Mouse (Mus musculus): ENCODE results near the gene Olfr76. TPM values are rescaled to one million over a fixed set of nuclear protein-coding genes. Genes with fewer than 3 reads are reported as not detected.
"Not testable (repeated sequence)": the region's sequence is repeated elsewhere in the genome, so short reads cannot be mapped to it uniquely, and the experiment has no call there.

The Olfr76 gene
- polyA plus RNA-seq, 1 experiment: not detected

- TF ChIP-seq CTCF (IDR thresholded peaks at IDR 0.05; ENCODE audit: borderline replicate concordance, insufficient read depth, low read depth, low read length) (no peak), POLR2A (IDR thresholded peaks at IDR 0.05; ENCODE audit: borderline replicate concordance, insufficient read depth, low read length) (no peak)
- H3K27ac ChIP-seq (ENCODE audit: insufficient read depth, low read length): no peak overlapping the region
- 49% methylated on average over 1 of the region's 1 CpGs for WGBS
- H3K4me3 ChIP-seq (replicated peaks; ENCODE audit: insufficient read depth, low read depth, low read length): no peak overlapping the region
- H3K4me1 ChIP-seq (ENCODE audit: control insufficient read depth, insufficient read depth, low read length): no peaks in the 10 kb centered on the region
- H3K27me3 ChIP-seq (ENCODE audit: control insufficient read depth, insufficient read depth, low read length): no peaks in the 10 kb centered on the region
- no peak for DNase-seq
Measured at GRCm38 (mm10) chr19:12104541-12104940, 18.5 kb downstream of the Olfr76 start.

- H3K4me1 ChIP-seq (ENCODE audit: control insufficient read depth, insufficient read depth, low read length): no peaks in the 10 kb centered on the region
- H3K27me3 ChIP-seq (ENCODE audit: control insufficient read depth, insufficient read depth, low read length): no peaks in the 10 kb centered on the region
- no peak for DNase-seq
- H3K27ac ChIP-seq (ENCODE audit: insufficient read depth, low read length): no peak within 1 kb of the TSS
- no peak for TF ChIP-seq POLR2A (IDR thresholded peaks at IDR 0.05; ENCODE audit: borderline replicate concordance, insufficient read depth, low read length)
- no peak for TF ChIP-seq CTCF (IDR thresholded peaks at IDR 0.05; ENCODE audit: borderline replicate concordance, insufficient read depth, low read depth, low read length)
- no peak within 1 kb of the TSS for H3K4me3 ChIP-seq (replicated peaks; ENCODE audit: insufficient read depth, low read depth, low read length)
- WGBS: 91% methylated on average over 2 of the region's 2 CpGs
Measured at GRCm38 (mm10) chr19:12103234-12103633, 19.8 kb downstream of the Olfr76 start, which contains the start of gene Olfr1427. Olfr1427 (minus strand) TSS chr19:12103334.

GRCm38 (mm10) chr19:12091913-12092312 lies 31.1 kb downstream of the Olfr76 start, which contains the start of gene Olfr1426:
Olfr1426 (minus strand) TSS chr19:12092013.
- no peak within 1 kb of the TSS for H3K27ac ChIP-seq (ENCODE audit: insufficient read depth, low read length)
- 81% methylated on average over 1 of the region's 1 CpGs for WGBS
- DNase-seq: no peak
- no peak within 1 kb of the TSS for H3K4me3 ChIP-seq (replicated peaks; ENCODE audit: insufficient read depth, low read depth, low read length)
- TF ChIP-seq POLR2A (IDR thresholded peaks at IDR 0.05; ENCODE audit: borderline replicate concordance, insufficient read depth, low read length) (no peak), CTCF (IDR thresholded peaks at IDR 0.05; ENCODE audit: borderline replicate concordance, insufficient read depth, low read depth, low read length) (no peak)
- no peaks in the 10 kb centered on the region for H3K27me3 ChIP-seq (ENCODE audit: control insufficient read depth, insufficient read depth, low read length)
- no peaks in the 10 kb centered on the region for H3K4me1 ChIP-seq (ENCODE audit: control insufficient read depth, insufficient read depth, low read length)

- H3K27me3 ChIP-seq (ENCODE audit: control insufficient read depth, insufficient read depth, low read length); H3K4me1 ChIP-seq (ENCODE audit: control insufficient read depth, insufficient read depth, low read length); H3K4me3 ChIP-seq (replicated peaks; ENCODE audit: insufficient read depth, low read depth, low read length); DNase-seq; H3K27ac ChIP-seq (ENCODE audit: insufficient read depth, low read length): not testable (repeated sequence)
- WGBS: 77% methylated on average over 4 of the region's 4 CpGs
Measured at GRCm38 (mm10) chr19:12077631-12078030, 45.4 kb downstream of the Olfr76 start, which contains the start of gene Olfr1425. Olfr1425 (minus strand) TSS chr19:12077731.

- WGBS: 83% methylated on average over 1 of the region's 1 CpGs
- not testable (repeated sequence) for H3K27me3 ChIP-seq (ENCODE audit: control insufficient read depth, insufficient read depth, low read length); H3K27ac ChIP-seq (ENCODE audit: insufficient read depth, low read length); H3K4me3 ChIP-seq (replicated peaks; ENCODE audit: insufficient read depth, low read depth, low read length); H3K4me1 ChIP-seq (ENCODE audit: control insufficient read depth, insufficient read depth, low read length); DNase-seq
Measured at GRCm38 (mm10) chr19:12069546-12069945, 53.5 kb downstream of the Olfr76 start.

Other genes starting within 250 kb of the Olfr76 start
- 0.11 TPM in 1 of 2 replicates, not detected in the other for gene Olfr1419, start 248.1 kb downstream of the Olfr76 start, polyA plus RNA-seq (2012; rRNA removed)
- gene Olfr1420, start 236.6 kb downstream of the Olfr76 start, polyA plus RNA-seq (2012; rRNA removed): 0.05 TPM in 1 of 2 replicates, not detected in the other
- gene Patl1, start 210.8 kb downstream of the Olfr76 start, polyA plus RNA-seq (2012; rRNA removed): 21.7 and 22.3 TPM in 2 replicates
- 38.9 and 39.9 TPM in 2 replicates for gene Osbp, start 157.3 kb downstream of the Olfr76 start, polyA plus RNA-seq (2012; rRNA removed)
- gene Olfr1423, start 81.9 kb downstream of the Olfr76 start, polyA plus RNA-seq (2012; rRNA removed): not detected in 2 replicates
- gene Olfr1424, start 60.5 kb downstream of the Olfr76 start, polyA plus RNA-seq (2012; rRNA removed): not detected in 2 replicates
- not detected in 2 replicates for gene Olfr1425, start 45.5 kb downstream of the Olfr76 start, polyA plus RNA-seq (2012; rRNA removed)
- not detected in 2 replicates for gene Olfr1426, start 31.2 kb downstream of the Olfr76 start, polyA plus RNA-seq (2012; rRNA removed)
- not detected in 2 replicates for gene Olfr1427, start 19.9 kb downstream of the Olfr76 start, polyA plus RNA-seq (2012; rRNA removed)
- not detected in 2 replicates for gene Olfr1428, start 7.3 kb downstream of the Olfr76 start, polyA plus RNA-seq (2012; rRNA removed)
- gene Olfr1555-ps1, start 46.9 kb upstream of the Olfr76 start, polyA plus RNA-seq (2012; rRNA removed): not detected in 2 replicates
- not detected in 2 replicates for gene Olfr1431, start 77.4 kb upstream of the Olfr76 start, polyA plus RNA-seq (2012; rRNA removed)
- gene Olfr1432, start 109.4 kb upstream of the Olfr76 start, polyA plus RNA-seq (2012; rRNA removed): not detected in 2 replicates
- gene Olfr262, start 118.5 kb upstream of the Olfr76 start, polyA plus RNA-seq (2012; rRNA removed): not detected in 2 replicates
- 0.07 TPM in 1 of 2 replicates, not detected in the other for gene Olfr235, start 137.8 kb upstream of the Olfr76 start, polyA plus RNA-seq (2012; rRNA removed)
- not detected in 2 replicates for gene Olfr1434, start 156.7 kb upstream of the Olfr76 start, polyA plus RNA-seq (2012; rRNA removed)
- not detected in 2 replicates for gene Olfr1436, start 175.9 kb upstream of the Olfr76 start, polyA plus RNA-seq (2012; rRNA removed)
- not detected in 2 replicates for gene Olfr1437, start 201.9 kb upstream of the Olfr76 start, polyA plus RNA-seq (2012; rRNA removed)
- gene Olfr1438-ps1, start 212.7 kb upstream of the Olfr76 start, polyA plus RNA-seq (2012; rRNA removed): not detected in 2 replicates

Data from cerebellum, adult 2 months (tissue).